Mouse (Mus musculus) spleen, adult 2 months (tissue): ENCODE measurements around the gene Baz1a.

Experiments
- CTCF ChIP-seq: fragments of 200-500 bp; IDR thresholded peaks from 2 replicates; pipeline ENCODE4 v1.5.1; 2011; ENCODE audit warnings: mild to moderate bottlenecking, inconsistent platforms; ENCODE audit not compliant: insufficient read depth, insufficient read length, insufficient replicate concordance; ENCODE audit errors: extremely low read depth
- POLR2A ChIP-seq: fragments of 200-500 bp; IDR thresholded peaks from 2 replicates; pipeline ENCODE4 v1.6.1; 2011; ENCODE audit warnings: low read depth, low read length, inconsistent platforms

- TF ChIP-seq CTCF (no peak), POLR2A (no peak)
These were observed 123.7 kb downstream of the Baz1a start for GRCm38 (mm10) chr12:54890426-54890825.
